Mouse (Mus musculus) hindbrain, embryonic 12.5 days (tissue): ENCODE results near the gene Ier5. TPM values are rescaled to one million over a fixed set of nuclear protein-coding genes. Genes with fewer than 3 reads are reported as not detected.

Experiments used
- ATAC-seq: fragments of 200-750 bp; cut with Nextera tagmentation; 2 replicates; pipeline ENCODE4 v1.8.0; 2017; ENCODE audit warnings: moderate TSS enrichment; ENCODE audit not compliant: low FRiP score
- H3K27ac ChIP-seq: fragments of 300-500 bp; sonication (generic); 2 replicates; pipeline ENCODE4 v1.5.1; 2016; ENCODE audit warnings: mild to moderate bottlenecking
- H3K27me3 ChIP-seq: fragments of 300-500 bp; sonication (generic); 2 replicates; pipeline ENCODE4 v1.6.1; 2016; ENCODE audit warnings: mild to moderate bottlenecking
- H3K36me3 ChIP-seq: fragments of 300-500 bp; sonication (generic); 2 replicates; pipeline ENCODE4 v1.6.1; 2016; ENCODE audit warnings: mild to moderate bottlenecking
- H3K4me1 ChIP-seq: fragments of 300-500 bp; sonication (generic); 2 replicates; pipeline ENCODE4 v1.6.1; 2016
- H3K4me2 ChIP-seq: fragments of 300-500 bp; sonication (generic); replicated peaks from 2 replicates; pipeline ENCODE4 v1.6.1; 2016; ENCODE audit warnings: mild to moderate bottlenecking
- H3K4me3 ChIP-seq: fragments of 300-500 bp; sonication (generic); 2 replicates; pipeline ENCODE4 v1.5.1; 2016; ENCODE audit warnings: mild to moderate bottlenecking
- H3K9ac ChIP-seq: fragments of 300-500 bp; sonication (generic); 2 replicates; pipeline ENCODE4 v1.6.1; 2016; ENCODE audit warnings: mild to moderate bottlenecking, moderate library complexity
- H3K9me3 ChIP-seq: fragments of 300-500 bp; sonication (generic); replicated peaks from 2 replicates; pipeline ENCODE4 v1.6.1; 2016; ENCODE audit warnings: mild to moderate bottlenecking
- WGBS: fragments of 180-500 bp; shearing (Covaris S2); methylation state at CpG from one replicate; pipeline ENCODE4 v1.1.7; 2016; 5-methylcytosine and 5-hydroxymethylcytosine counted together
- polyA plus RNA-seq: library from polyadenylated mRNA; unstranded; fragments of >200 nt; fragmentation: Nextera tagmentation; extraction: Ambion mirVana; gene quantifications from 2 replicates; pipeline ENCODE4 v1.2.1, GENCODE M21; 2016

Gene Ier5
- polyA plus RNA-seq, 1 experiment from 2014 or later, result 16.5 TPM

GRCm38 (mm10) chr1:155113946-155114345 is 14.5 kb upstream of the Ier5 start:
- H3K9ac ChIP-seq, result no peak overlapping the region
- no peak overlapping the region for H3K4me3 ChIP-seq
- no peaks in the 10 kb centered on the region for H3K36me3 ChIP-seq
- H3K27me3 ChIP-seq, result peaks cover 13% of the 10 kb centered on the region
- ATAC-seq, result no peak
- H3K9me3 ChIP-seq, result no peaks in the 10 kb centered on the region
- 36% methylated on average over 3 of the region's 3 CpGs for WGBS
- no peak overlapping the region for H3K4me2 ChIP-seq
- no peak overlapping the region for H3K27ac ChIP-seq
- peaks cover 18% of the 10 kb centered on the region for H3K4me1 ChIP-seq

DNA sequence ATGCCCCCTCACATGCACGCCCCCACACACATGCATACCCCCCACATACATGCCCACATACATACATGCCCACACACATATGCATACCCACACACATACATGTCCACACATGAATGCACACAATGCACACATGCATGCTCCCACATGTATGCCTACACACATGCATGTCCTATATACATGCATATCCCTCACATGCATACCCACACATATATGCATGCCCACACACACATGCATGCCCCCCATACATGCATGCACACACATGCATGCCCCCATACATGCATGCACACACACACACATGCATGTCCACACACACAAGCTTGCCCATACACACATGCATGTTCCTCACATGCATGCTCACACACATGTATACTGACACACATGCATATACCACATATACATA is 13.4 kb upstream of the Ier5 start:
- 95% methylated on average over 1 of the region's 1 CpGs for WGBS
- H3K4me2 ChIP-seq, result no peak overlapping the region
- peaks cover 24% of the 10 kb centered on the region for H3K4me1 ChIP-seq
- H3K27me3 ChIP-seq, result peaks cover 13% of the 10 kb centered on the region
- no peak overlapping the region for H3K4me3 ChIP-seq
- H3K9me3 ChIP-seq, result no peaks in the 10 kb centered on the region
- no peaks in the 10 kb centered on the region for H3K36me3 ChIP-seq
- no peak for ATAC-seq
- no peak overlapping the region for H3K9ac ChIP-seq
- no peak overlapping the region for H3K27ac ChIP-seq

DNA sequence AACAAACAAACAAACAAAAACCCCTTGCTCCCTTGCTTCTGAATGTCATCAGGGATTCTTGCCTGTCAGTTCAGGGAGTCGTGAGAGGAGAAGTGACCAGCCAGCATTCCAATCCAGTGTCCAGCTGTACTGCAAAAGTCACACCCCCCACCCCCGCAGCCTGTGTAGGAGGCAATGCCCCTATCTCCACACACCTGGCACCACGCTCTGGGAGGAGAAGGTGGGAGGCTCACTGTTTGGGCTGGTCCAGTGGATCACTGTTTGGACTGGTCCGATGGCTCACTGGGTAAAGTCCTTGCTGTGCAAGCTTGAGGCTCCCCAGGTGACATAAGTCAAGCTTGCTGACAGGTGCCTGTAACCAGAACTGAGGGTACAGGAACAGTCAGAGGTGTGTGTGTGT is 12.7 kb upstream of the Ier5 start:
- peaks cover 25% of the 10 kb centered on the region for H3K4me1 ChIP-seq
- no peak overlapping the region for H3K27ac ChIP-seq
- no peaks in the 10 kb centered on the region for H3K36me3 ChIP-seq
- H3K9ac ChIP-seq, result no peak overlapping the region
- H3K9me3 ChIP-seq, result no peaks in the 10 kb centered on the region
- ATAC-seq, result no peak
- H3K4me2 ChIP-seq, result no peak overlapping the region
- no peak overlapping the region for H3K4me3 ChIP-seq
- H3K27me3 ChIP-seq, result peaks cover 9% of the 10 kb centered on the region
- 36% methylated on average over 4 of the region's 4 CpGs for WGBS

GRCm38 (mm10) chr1:155111491-155111890 is 12.1 kb upstream of the Ier5 start:
- ATAC-seq, result no peak
- no peaks in the 10 kb centered on the region for H3K36me3 ChIP-seq
- H3K27ac ChIP-seq, result no peak overlapping the region
- H3K27me3 ChIP-seq, result peaks cover 6% of the 10 kb centered on the region
- WGBS, result 15% methylated on average over 6 of the region's 6 CpGs
- H3K4me1 ChIP-seq, result peaks cover 25% of the 10 kb centered on the region
- no peaks in the 10 kb centered on the region for H3K9me3 ChIP-seq
- no peak overlapping the region for H3K9ac ChIP-seq
- no peak overlapping the region for H3K4me3 ChIP-seq
- no peak overlapping the region for H3K4me2 ChIP-seq

- Histone ChIP-seq H3K27ac (peak overlapping the region; percentile 55), H3K4me3 (no peak overlapping the region), H3K9ac (peak overlapping the region; percentile 41), H3K9me3 (no peaks in the 10 kb centered on the region), H3K27me3 (no peaks in the 10 kb centered on the region; the same call in 1 of the 2 replicates), H3K4me1 (peaks cover 25% of the 10 kb centered on the region), H3K4me2 (peak overlapping the region; percentile 36), H3K36me3 (no peaks in the 10 kb centered on the region)
- no peak for ATAC-seq
- 21% methylated on average over 18 of the region's 18 CpGs for WGBS
Observed at GRCm38 (mm10) chr1:155109387-155110350, 10.2 kb upstream of the Ier5 start.

GRCm38 (mm10) chr1:155108412-155108811 is 9.0 kb upstream of the Ier5 start:
- ATAC-seq, result no peak
- peaks cover 25% of the 10 kb centered on the region for H3K4me1 ChIP-seq
- H3K9me3 ChIP-seq, result no peaks in the 10 kb centered on the region
- no peak overlapping the region for H3K27ac ChIP-seq
- 34% methylated on average over 4 of the region's 4 CpGs for WGBS
- H3K9ac ChIP-seq, result no peak overlapping the region
- H3K27me3 ChIP-seq, result no peaks in the 10 kb centered on the region; the same call in 1 of the 2 replicates
- H3K36me3 ChIP-seq, result no peaks in the 10 kb centered on the region
- no peak overlapping the region for H3K4me2 ChIP-seq
- H3K4me3 ChIP-seq, result no peak overlapping the region

GRCm38 (mm10) chr1:155107843-155108242 is 8.4 kb upstream of the Ier5 start:
- no peaks in the 10 kb centered on the region; the same call in 1 of the 2 replicates for H3K27me3 ChIP-seq
- no peak overlapping the region for H3K9ac ChIP-seq
- no peak overlapping the region for H3K4me3 ChIP-seq
- WGBS, result 57% methylated on average over 5 of the region's 5 CpGs
- H3K36me3 ChIP-seq, result no peaks in the 10 kb centered on the region
- H3K4me2 ChIP-seq, result no peak overlapping the region
- H3K4me1 ChIP-seq, result peaks cover 25% of the 10 kb centered on the region
- no peak overlapping the region for H3K27ac ChIP-seq
- ATAC-seq, result no peak
- H3K9me3 ChIP-seq, result no peaks in the 10 kb centered on the region

GRCm38 (mm10) chr1:155106310-155106709 is 6.9 kb upstream of the Ier5 start:
- Histone ChIP-seq H3K9me3 (no peaks in the 10 kb centered on the region), H3K4me2 (no peak overlapping the region), H3K27ac (no peak overlapping the region), H3K36me3 (no peaks in the 10 kb centered on the region), H3K27me3 (no peaks in the 10 kb centered on the region; the same call in 1 of the 2 replicates), H3K4me3 (no peak overlapping the region), H3K9ac (no peak overlapping the region), H3K4me1 (peaks cover 22% of the 10 kb centered on the region)
- 100% methylated on average over 1 of the region's 1 CpGs for WGBS
- ATAC-seq, result no peak

GRCm38 (mm10) chr1:155103991-155104390 is 4.6 kb upstream of the Ier5 start:
- H3K4me1 ChIP-seq, result peaks cover 11% of the 10 kb centered on the region
- no peak overlapping the region for H3K27ac ChIP-seq
- no peak overlapping the region for H3K9ac ChIP-seq
- no peak overlapping the region for H3K4me2 ChIP-seq
- no peaks in the 10 kb centered on the region for H3K27me3 ChIP-seq
- no peaks in the 10 kb centered on the region for H3K36me3 ChIP-seq
- no peak for ATAC-seq
- H3K4me3 ChIP-seq, result no peak overlapping the region
- WGBS, result 88% methylated on average over 5 of the region's 5 CpGs
- no peaks in the 10 kb centered on the region for H3K9me3 ChIP-seq

- ATAC-seq, result no peak
- Histone ChIP-seq H3K9ac (no peak overlapping the region), H3K9me3 (no peaks in the 10 kb centered on the region), H3K4me3 (no peak overlapping the region), H3K27me3 (no peaks in the 10 kb centered on the region), H3K36me3 (no peaks in the 10 kb centered on the region), H3K4me1 (peaks cover 3% of the 10 kb centered on the region; the same call in 1 of the 2 replicates), H3K27ac (no peak overlapping the region), H3K4me2 (no peak overlapping the region)
- WGBS, result 80% methylated on average over 4 of the region's 4 CpGs
Observed at GRCm38 (mm10) chr1:155102631-155103030, 3.2 kb upstream of the Ier5 start.

DNA sequence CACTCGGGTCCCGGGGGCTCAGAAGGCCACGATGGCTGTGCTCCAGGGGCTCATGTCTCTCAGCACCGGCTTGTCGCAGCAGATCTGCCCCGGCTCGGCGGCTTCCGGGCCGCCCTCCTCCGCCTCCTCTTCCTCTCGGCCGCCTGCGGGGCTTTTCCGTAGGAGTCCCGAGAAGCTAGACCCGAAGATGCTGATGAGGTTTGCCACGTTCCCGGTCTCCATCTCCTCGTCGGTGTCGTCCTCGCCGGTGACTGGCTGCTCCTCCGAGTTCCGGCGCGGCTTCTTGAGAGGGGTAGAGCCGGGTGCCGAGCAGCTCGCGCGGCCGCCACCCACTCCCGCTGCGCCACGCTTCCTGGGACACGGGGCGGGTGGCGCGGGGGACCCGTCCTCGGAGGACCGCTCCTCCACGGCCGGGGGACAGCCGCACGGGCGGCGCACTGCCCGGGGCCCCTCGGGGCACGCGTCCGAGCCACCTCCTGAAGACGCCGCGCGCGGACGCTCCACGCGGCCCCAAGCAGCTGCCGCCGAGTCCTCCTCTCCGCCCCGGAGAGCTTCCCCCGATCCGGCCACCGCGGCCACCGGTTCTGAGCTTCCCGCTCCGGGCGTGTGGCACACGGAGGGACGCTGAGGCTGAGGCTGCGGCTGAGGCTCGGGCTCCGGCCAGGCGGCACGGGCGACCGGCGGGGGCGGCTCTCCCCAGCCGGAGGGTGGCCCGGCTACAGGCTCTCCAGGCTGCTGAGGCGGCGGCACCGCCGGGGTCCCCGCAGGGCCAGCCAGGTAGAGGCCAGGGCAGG is 753 bp downstream of the Ier5 start:
- H3K9ac ChIP-seq, result peak overlapping the region; percentile 98
- peak overlapping the region; percentile 87 for H3K27ac ChIP-seq
- under 1% methylated on average over 87 of the region's 93 CpGs for WGBS
- H3K27me3 ChIP-seq, result no peaks in the 10 kb centered on the region
- no peaks in the 10 kb centered on the region for H3K36me3 ChIP-seq
- ATAC-seq, result peak; percentile 62
- H3K4me2 ChIP-seq, result peak overlapping the region; percentile 80
- no peaks in the 10 kb centered on the region for H3K9me3 ChIP-seq
- H3K4me3 ChIP-seq, result peak overlapping the region; percentile 91
- peaks cover 17% of the 10 kb centered on the region for H3K4me1 ChIP-seq

DNA sequence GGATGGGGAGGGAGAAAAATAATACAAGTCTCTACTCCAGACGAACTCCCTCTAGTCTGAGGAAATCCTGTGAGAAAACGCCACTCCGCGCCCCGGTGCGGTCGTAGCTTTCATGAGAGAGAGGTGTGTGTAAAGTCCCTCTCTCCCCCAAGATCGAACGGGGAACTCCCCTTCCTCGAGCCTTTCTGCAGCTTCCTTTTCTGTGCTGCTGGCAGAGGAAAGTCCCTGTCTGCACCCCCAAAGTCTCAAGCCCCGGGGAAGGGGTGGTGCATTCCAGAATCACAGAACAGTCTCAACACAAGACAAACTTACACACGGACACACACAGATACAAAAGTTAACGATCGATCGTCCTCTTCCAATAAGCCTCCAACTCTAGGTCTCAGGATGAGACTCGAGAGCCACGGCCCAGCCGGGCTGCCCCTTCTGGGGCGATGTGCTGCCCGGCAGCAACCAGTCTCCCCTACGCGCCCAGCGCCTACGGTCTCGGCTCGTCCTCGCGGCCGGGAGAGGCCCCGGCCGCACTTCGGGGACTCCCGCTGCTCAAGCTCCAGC is 1.4 kb downstream of the Ier5 start:
- H3K9me3 ChIP-seq, result no peaks in the 10 kb centered on the region
- H3K27me3 ChIP-seq, result no peaks in the 10 kb centered on the region
- H3K36me3 ChIP-seq, result no peaks in the 10 kb centered on the region
- ATAC-seq, result 0 out of 2 replicates have a peak, but pooled peaks have one; percentile 3
- H3K9ac ChIP-seq, result peak overlapping the region; percentile 98
- WGBS, result under 1% methylated on average over 33 of the region's 33 CpGs
- peaks cover 24% of the 10 kb centered on the region for H3K4me1 ChIP-seq
- H3K4me3 ChIP-seq, result peak overlapping the region; percentile 91
- peak overlapping the region; percentile 80 for H3K4me2 ChIP-seq
- peak overlapping the region; percentile 87 for H3K27ac ChIP-seq
